Mouse (Mus musculus): ENCODE results near the gene Nxn. TPM values are rescaled to one million over a fixed set of nuclear protein-coding genes. Genes with fewer than 3 reads are reported as not detected.

Nxn gene
- polyA plus RNA-seq, 1 experiment from 2014 or later, result 35.6 TPM

GRCm38 (mm10) chr11:76286534-76287126, 112.3 kb downstream of the Nxn start:
- ATAC-seq (ENCODE audit: low FRiP score), result no peak
- Histone ChIP-seq H3K4me1 (replicated peaks) (peaks cover 54% of the 10 kb centered on the region), H3K4me3 (no peak overlapping the region), H3K4me2 (no peak overlapping the region), H3K9me3 (0 out of 2 replicates have a peak, but pooled peaks cover 2% of the 10 kb centered on the region), H3K27ac (no peak overlapping the region), H3K9ac (no peak overlapping the region), H3K27me3 (no peaks in the 10 kb centered on the region), H3K36me3 (peaks cover 4% of the 10 kb centered on the region)
- 72% methylated on average over 10 of the region's 10 CpGs for whole genome bisulfite sequencing

- 0 out of 2 replicates have a peak, but pooled peaks cover 2% of the 10 kb centered on the region for H3K9me3 ChIP-seq
- ATAC-seq (ENCODE audit: low FRiP score), result no peak
- no peak overlapping the region for H3K4me3 ChIP-seq
- H3K4me1 ChIP-seq (replicated peaks), result peaks cover 47% of the 10 kb centered on the region
- peak overlapping the region; percentile 5; the same call in 1 of the 2 replicates for H3K27ac ChIP-seq
- 65% methylated on average over 7 of the region's 7 CpGs for WGBS
- 0 out of 2 replicates have a peak overlapping the region, but pooled peaks have one; percentile 2 for H3K9ac ChIP-seq
- H3K27me3 ChIP-seq, result no peaks in the 10 kb centered on the region
- H3K36me3 ChIP-seq, result peaks cover 4% of the 10 kb centered on the region
- no peak overlapping the region for H3K4me2 ChIP-seq
Observed at GRCm38 (mm10) chr11:76285431-76286075, 113.4 kb downstream of the Nxn start.

- Histone ChIP-seq H3K4me1 (replicated peaks) (peaks cover 44% of the 10 kb centered on the region), H3K4me2 (no peak overlapping the region), H3K27ac (no peak overlapping the region), H3K9me3 (0 out of 2 replicates have a peak, but pooled peaks cover 2% of the 10 kb centered on the region), H3K4me3 (no peak overlapping the region), H3K27me3 (no peaks in the 10 kb centered on the region), H3K9ac (no peak overlapping the region), H3K36me3 (peaks cover 4% of the 10 kb centered on the region)
- 94% methylated on average over 6 of the region's 6 CpGs for WGBS
- ATAC-seq (ENCODE audit: low FRiP score), result no peak
Observed at GRCm38 (mm10) chr11:76283841-76284240, 115.1 kb downstream of the Nxn start.

- Histone ChIP-seq H3K4me1 (replicated peaks) (peaks cover 20% of the 10 kb centered on the region), H3K9me3 (0 out of 2 replicates have a peak, but pooled peaks cover 2% of the 10 kb centered on the region), H3K27ac (peak overlapping the region; percentile 40; the same call in 1 of the 2 replicates), H3K4me2 (no peak overlapping the region), H3K4me3 (no peak overlapping the region), H3K36me3 (peaks cover 10% of the 10 kb centered on the region), H3K27me3 (no peaks in the 10 kb centered on the region), H3K9ac (no peak overlapping the region)
- WGBS, result 80% methylated on average over 2 of the region's 2 CpGs
- ATAC-seq (ENCODE audit: low FRiP score), result no peak
Observed at GRCm38 (mm10) chr11:76279971-76280370, 119.0 kb downstream of the Nxn start.

DNA sequence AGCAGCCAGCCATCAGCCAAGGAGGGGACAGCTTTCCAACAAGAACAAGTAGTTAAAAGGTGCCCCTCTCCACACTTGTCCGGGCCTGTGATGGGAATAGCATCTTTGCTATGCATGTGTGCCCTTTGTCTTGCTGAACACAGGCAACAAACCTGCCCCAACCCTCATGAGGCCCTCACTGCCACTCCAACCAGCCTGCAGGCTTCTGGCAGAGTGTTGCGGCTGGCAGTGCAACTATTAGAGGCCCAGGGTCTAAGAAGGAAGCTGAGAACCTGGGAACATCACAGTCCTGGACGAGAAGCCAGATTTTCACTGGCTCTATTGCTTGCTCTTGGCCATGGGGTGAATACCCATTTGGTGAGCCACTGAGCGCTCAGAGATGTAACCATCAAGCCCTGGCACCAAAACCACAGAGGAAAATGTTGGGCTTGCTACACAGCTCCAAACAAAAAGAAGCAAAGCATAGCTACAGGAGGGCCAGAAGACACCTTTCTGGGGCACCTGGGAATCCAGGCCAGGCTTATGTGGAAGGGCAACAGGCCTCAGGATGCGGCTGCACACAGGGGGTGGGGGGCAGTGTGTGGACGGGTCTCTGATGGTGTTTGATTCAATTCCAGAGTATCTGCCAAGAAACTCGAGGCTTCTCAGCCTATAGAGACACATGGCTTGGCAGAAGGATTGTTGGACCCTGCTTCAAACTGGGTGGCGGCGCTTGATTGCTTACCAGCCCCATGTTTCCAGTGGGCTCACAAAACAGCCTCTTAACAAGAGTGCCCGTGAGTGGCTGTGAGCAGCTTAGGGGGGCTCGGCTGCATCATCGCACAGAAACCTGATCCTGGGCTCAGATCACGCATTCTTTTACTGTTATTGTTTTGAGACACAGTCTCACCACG, 119.7 kb downstream of the Nxn start:
- Histone ChIP-seq H3K9me3 (0 out of 2 replicates have a peak, but pooled peaks cover 2% of the 10 kb centered on the region), H3K4me1 (replicated peaks) (peaks cover 17% of the 10 kb centered on the region), H3K36me3 (peaks cover 13% of the 10 kb centered on the region), H3K27me3 (no peaks in the 10 kb centered on the region), H3K9ac (peak overlapping the region; percentile 36; the same call in 1 of the 2 replicates), H3K4me2 (no peak overlapping the region), H3K27ac (peak overlapping the region; percentile 63), H3K4me3 (no peak overlapping the region)
- ATAC-seq (ENCODE audit: low FRiP score), result no peak
- WGBS, result 66% methylated on average over 14 of the region's 14 CpGs

DNA sequence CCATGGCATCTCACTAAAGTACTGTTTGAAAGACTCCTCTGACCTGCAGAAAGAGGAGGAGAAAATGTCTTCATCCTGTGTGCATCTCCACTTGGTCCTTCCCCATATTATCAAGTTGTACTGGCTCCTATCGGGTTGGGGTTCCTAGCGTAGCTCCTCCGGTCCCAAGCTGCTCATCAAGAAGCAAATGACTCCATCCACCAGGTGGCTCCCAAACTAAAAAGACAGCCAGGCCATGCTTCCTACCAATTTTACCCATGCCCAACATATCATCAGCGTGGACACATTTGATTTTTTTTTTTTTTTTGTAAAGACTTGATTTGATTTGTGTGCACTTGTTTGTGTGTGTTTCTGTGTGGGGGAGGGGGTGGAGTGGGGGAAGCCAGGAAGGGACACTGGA, 126.5 kb downstream of the Nxn start:
- 86% methylated on average over 4 of the region's 4 CpGs for WGBS

DNA sequence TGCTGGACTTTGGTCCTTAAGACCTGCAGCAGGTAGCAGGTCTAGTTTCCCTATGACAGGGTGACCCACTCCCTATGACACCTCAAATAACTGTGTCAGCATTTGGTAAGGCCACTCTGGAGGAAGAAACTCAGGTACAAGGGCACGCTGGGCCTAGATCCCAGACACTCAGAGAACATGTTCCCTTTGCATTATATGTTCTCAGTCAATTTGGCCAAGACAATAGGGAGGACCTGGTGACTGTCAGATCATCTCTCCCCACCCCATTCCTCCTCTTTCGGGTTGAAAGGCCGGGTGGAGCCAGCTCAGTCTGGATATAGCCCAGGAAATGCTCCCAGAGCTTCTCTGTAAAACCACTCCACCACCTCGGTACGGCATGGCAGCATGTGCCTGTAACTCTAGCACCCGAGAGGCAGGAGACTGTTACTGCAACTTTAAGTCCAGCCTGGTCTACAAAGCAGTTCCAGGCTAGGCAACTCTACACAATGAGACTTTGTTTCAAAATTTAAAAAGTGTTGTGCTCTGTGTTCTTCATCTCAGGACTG, 130.3 kb downstream of the Nxn start:
- ATAC-seq (ENCODE audit: low FRiP score), result no peak

More for the DNA sequence above, 126.5 kb downstream of the Nxn start:
- no peak overlapping the region for H3K27ac ChIP-seq
- no peaks in the 10 kb centered on the region for H3K27me3 ChIP-seq
- no peak overlapping the region for H3K9ac ChIP-seq
- H3K9me3 ChIP-seq, result no peaks in the 10 kb centered on the region
- H3K4me1 ChIP-seq (replicated peaks), result peaks cover 13% of the 10 kb centered on the region
- ATAC-seq (ENCODE audit: low FRiP score), result no peak
- H3K36me3 ChIP-seq, result peaks cover 17% of the 10 kb centered on the region
- no peak overlapping the region for H3K4me2 ChIP-seq
- H3K4me3 ChIP-seq, result no peak overlapping the region

DNA sequence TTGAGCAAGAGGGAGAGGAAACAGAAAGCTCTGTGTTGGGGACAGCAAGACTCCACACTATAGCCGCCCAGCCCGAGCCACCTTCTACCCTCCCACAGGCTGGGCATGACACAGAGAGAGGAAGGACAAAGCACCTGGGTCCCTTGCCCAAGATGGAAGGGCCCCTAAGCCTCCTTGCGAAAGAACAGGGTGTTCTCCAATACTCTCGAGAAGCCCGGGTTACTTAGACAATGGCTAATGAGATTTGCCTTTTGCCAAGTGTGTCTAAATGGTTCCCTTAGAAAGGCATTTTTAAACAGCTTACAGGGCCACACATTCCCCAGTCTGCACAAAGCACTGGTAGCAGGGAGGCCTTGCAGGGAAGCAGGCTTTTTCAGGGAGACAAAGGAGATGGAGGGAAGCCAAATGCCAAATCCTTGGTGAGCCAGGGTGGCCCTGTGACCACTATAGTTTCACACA, 130.9 kb downstream of the Nxn start:
- H3K4me1 ChIP-seq (replicated peaks), result peaks cover 36% of the 10 kb centered on the region
- H3K4me2 ChIP-seq, result no peak overlapping the region
- H3K9ac ChIP-seq, result peak overlapping the region; percentile 14; the same call in 1 of the 2 replicates
- peak overlapping the region; percentile 90 for H3K27ac ChIP-seq
- peaks cover 6% of the 10 kb centered on the region; the same call in 1 of the 2 replicates for H3K36me3 ChIP-seq
- no peaks in the 10 kb centered on the region for H3K9me3 ChIP-seq
- WGBS, result 20% methylated on average over 5 of the region's 5 CpGs
- no peaks in the 10 kb centered on the region for H3K27me3 ChIP-seq
- H3K4me3 ChIP-seq, result no peak overlapping the region
- ATAC-seq (ENCODE audit: low FRiP score), result peak; percentile 61

More for the DNA sequence above, 130.3 kb downstream of the Nxn start:
- no peak overlapping the region for H3K4me2 ChIP-seq
- no peaks in the 10 kb centered on the region for H3K9me3 ChIP-seq
- peaks cover 30% of the 10 kb centered on the region for H3K4me1 ChIP-seq (replicated peaks)
- no peak overlapping the region for H3K4me3 ChIP-seq
- H3K36me3 ChIP-seq, result peaks cover 6% of the 10 kb centered on the region; the same call in 1 of the 2 replicates
- H3K27me3 ChIP-seq, result no peaks in the 10 kb centered on the region
- peak overlapping the region; percentile 14; the same call in 1 of the 2 replicates for H3K9ac ChIP-seq
- WGBS, result 58% methylated on average over 6 of the region's 6 CpGs
- peak overlapping the region; percentile 90 for H3K27ac ChIP-seq

DNA sequence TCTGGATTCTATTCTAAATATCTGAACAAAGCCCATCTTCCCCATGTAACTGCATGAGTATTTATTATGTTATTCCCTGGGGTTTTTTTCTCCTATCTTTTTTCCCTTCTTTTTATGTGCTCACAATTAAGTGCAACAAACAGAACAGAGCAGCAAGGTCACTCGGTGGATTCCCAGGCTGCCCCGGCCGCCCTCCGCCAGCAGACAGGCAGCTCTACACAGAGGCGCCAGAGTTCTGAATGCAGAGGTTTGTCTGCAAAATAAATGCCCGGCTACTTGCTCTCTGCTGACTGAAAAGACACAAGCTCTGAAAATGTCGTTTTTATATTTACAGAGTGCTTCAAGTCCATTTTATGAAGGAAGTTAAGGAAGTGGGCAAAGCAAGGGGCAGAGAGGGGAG, 131.4 kb downstream of the Nxn start:
- Histone ChIP-seq H3K36me3 (peaks cover 6% of the 10 kb centered on the region; the same call in 1 of the 2 replicates), H3K9me3 (no peaks in the 10 kb centered on the region), H3K9ac (peak overlapping the region; percentile 14; the same call in 1 of the 2 replicates), H3K4me1 (replicated peaks) (peaks cover 40% of the 10 kb centered on the region), H3K4me3 (no peak overlapping the region), H3K4me2 (no peak overlapping the region), H3K27me3 (no peaks in the 10 kb centered on the region), H3K27ac (peak overlapping the region; percentile 90)
- 27% methylated on average over 7 of the region's 7 CpGs for WGBS
- no peak for ATAC-seq (ENCODE audit: low FRiP score)

GRCm38 (mm10) chr11:76262611-76263351, 136.2 kb downstream of the Nxn start:
- H3K4me1 ChIP-seq (replicated peaks), result peaks cover 66% of the 10 kb centered on the region
- H3K9ac ChIP-seq, result peak overlapping the region; percentile 61
- H3K27ac ChIP-seq, result peak overlapping the region; percentile 75
- WGBS, result 4% methylated on average over 19 of the region's 19 CpGs
- peak overlapping the region; percentile 27; the same call in 1 of the 2 replicates for H3K4me2 ChIP-seq
- no peak overlapping the region for H3K4me3 ChIP-seq
- peak; percentile 47 for ATAC-seq (ENCODE audit: low FRiP score)
- H3K9me3 ChIP-seq, result no peaks in the 10 kb centered on the region
- H3K27me3 ChIP-seq, result no peaks in the 10 kb centered on the region
- peaks cover 10% of the 10 kb centered on the region for H3K36me3 ChIP-seq

DNA sequence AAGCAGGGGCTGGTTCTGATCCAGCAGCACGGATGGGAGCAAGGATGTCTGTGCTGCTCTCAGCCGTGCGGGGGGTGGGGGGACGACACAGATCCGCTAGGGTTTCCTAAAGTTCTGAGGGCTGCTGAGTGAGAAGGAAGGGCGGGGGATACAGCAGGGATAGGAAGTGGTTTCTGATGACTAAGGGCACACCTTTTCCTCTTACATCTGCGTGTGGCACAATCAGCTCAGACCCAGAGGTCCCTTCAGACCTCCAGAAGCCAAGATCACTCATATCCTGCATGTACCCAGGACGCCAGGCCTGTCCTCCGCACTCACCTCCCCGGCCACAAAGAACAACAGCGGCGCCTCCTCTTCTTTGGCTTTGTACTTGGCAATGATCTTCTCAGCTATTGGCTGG, 137.7 kb downstream of the Nxn start:
- ATAC-seq (ENCODE audit: low FRiP score), result no peak
- Histone ChIP-seq H3K9ac (peak overlapping the region; percentile 58), H3K4me2 (no peak overlapping the region), H3K4me1 (replicated peaks) (peaks cover 59% of the 10 kb centered on the region), H3K27ac (peak overlapping the region; percentile 69), H3K9me3 (no peaks in the 10 kb centered on the region), H3K4me3 (no peak overlapping the region), H3K27me3 (no peaks in the 10 kb centered on the region), H3K36me3 (peaks cover 14% of the 10 kb centered on the region)
- 69% methylated on average over 12 of the region's 12 CpGs for WGBS
